Mouse (Mus musculus) thymus, postnatal 36 days (tissue): Measurements from ENCODE around the gene Foxr1.
"Not testable (repeated sequence)": the region's sequence is repeated elsewhere in the genome, so short reads cannot be mapped to it uniquely, and the experiment has no call there.

Experiments
- DNase-seq, 2 experiments: peaks; one replicate each; pipeline ENCODE4 v3.0.0; 2022; ENCODE audit warnings: mixed read lengths in 2 of 2

Gene Foxr1

DNA sequence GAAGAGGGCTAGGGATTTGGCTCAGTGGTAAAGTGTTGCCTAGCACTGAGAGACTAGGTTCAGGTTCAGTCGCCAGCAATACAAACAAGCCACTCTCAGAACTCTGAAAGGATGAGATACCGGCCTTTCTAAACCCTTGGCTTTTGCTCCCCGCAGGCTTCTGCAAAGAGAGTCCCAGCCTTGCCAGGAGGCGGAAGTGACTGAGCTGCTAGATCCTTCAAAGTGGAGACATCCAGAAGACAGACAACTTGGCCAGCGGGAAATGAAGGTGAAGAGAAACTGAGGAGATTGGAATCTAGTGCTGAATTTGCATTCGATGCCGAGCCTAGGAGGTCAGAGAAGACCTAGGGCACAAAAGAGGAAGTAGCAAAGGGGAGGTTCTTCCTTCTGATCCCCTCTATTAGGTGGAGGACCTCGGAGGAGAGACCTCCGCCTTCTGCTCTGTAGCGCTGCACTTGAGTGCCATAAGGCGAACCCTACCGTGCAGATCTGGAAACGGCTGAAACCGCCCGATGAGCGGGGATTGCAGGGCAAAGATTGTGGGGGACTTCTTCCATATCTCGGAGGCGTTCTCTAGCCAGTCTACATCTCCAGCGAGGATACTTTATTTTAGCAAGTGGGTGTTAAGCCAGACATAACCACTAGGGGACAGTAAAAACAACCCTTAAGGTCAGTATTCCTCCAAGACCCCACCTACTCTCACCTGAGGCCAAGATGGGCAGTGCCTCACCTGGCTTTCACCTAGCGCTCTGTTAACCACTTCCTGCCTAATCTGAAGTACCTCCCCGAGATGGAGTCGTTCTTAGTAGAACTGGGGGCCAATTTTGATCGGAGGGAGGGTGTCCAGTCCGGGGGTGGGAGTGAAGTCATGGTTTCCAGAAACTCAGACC is 36.6 kb upstream of the Foxr1 start:
- DNase-seq = peak; percentile 33 to 43

GRCm38 (mm10) chr9:44475936-44476335 is 35.0 kb upstream of the Foxr1 start:
- DNase-seq = peak in 1 of 2 experiments; percentile 10

GRCm38 (mm10) chr9:44474327-44474726 is 33.4 kb upstream of the Foxr1 start:
- DNase-seq = no peak

DNA sequence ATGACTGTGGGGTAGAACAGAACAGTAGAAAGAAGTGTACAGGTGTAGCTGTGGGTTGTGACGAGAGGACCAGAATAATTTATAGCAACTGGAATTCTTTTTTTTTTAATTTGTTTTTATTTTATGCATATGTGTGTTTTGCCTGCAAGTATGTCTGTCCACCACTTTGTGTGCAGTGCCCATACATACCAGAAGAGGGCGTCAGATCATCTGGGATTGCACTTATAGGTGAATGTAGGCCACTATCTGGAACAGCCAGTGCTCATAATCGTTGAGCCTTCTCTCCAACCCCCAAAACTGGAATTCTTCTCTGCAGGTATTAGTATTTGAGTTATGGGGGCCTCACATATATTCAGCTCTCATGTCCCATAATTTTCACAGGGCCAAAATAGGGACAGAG is 32.2 kb upstream of the Foxr1 start:
- no peak for DNase-seq

GRCm38 (mm10) chr9:44468800-44469199 is 27.9 kb upstream of the Foxr1 start:
- DNase-seq = no peak

- no peak for DNase-seq
Measured at GRCm38 (mm10) chr9:44468224-44468623, 27.3 kb upstream of the Foxr1 start.

- DNase-seq = no peak
Measured at GRCm38 (mm10) chr9:44461950-44462349, 21.0 kb upstream of the Foxr1 start.

GRCm38 (mm10) chr9:44457035-44457742 is 16.3 kb upstream of the Foxr1 start:
- DNase-seq = no peak

GRCm38 (mm10) chr9:44454891-44455220 is 13.9 kb upstream of the Foxr1 start, which contains the start of gene Upk2:
TSS of gene Upk2 (minus strand) at chr9:44454976.
- no peak for DNase-seq

GRCm38 (mm10) chr9:44454132-44454890 is 13.4 kb upstream of the Foxr1 start:
- DNase-seq = peak; percentile 79 to 83

GRCm38 (mm10) chr9:44450387-44450786 is 9.5 kb upstream of the Foxr1 start:
- peak; percentile 13 to 19 for DNase-seq

DNA sequence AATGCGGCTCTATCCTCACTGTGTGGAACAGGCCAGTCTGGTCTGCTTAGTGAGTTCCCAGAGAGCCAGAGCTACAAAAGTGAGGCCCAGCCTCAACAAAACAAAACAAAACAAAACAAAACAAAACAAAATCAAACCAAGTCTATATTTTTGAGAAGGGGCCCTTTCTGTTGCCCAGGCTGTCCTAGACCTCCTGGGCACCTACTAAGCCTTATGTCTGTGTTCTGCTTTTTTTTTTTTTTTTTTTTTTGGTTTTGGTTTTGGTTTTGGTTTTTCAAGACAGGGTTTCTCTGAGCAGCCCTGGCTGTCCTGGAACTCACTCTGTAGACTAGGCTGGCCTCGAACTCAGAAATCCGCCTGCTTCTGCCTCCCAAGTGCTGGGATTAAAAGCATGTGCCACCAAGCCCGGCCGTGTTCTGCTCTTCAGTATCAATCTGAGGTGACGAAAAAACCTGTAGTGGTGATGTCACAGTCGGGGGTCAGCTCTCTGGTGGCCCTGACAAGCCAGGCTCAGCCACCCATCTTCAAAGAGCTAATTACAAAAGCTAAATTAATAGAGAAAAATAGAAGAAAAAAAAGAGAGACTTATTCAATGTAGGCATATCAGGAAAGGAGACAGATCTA is 3.6 kb upstream of the Foxr1 start:
- not testable (repeated sequence) for DNase-seq

DNA sequence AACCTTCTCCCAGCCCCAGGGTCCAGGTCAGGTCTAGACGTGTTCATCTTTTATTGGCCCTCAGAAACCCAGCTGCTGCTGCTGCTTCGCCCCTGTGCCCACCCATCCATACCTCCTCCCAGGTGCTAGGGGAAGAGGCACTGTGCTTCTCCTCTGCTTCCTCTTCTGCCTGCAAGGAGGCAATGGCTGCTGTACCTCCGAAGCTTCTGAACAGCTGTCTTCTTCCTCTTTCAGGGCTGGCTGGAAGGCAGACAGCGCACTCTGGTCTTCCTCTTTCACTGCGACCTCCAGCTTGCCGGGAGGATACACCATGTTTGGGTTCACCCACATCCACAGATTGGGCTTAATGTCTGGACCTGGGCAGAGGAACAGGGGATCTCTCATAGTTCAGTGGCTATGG is 5.2 kb downstream of the Foxr1 start:
- DNase-seq = no peak

DNA sequence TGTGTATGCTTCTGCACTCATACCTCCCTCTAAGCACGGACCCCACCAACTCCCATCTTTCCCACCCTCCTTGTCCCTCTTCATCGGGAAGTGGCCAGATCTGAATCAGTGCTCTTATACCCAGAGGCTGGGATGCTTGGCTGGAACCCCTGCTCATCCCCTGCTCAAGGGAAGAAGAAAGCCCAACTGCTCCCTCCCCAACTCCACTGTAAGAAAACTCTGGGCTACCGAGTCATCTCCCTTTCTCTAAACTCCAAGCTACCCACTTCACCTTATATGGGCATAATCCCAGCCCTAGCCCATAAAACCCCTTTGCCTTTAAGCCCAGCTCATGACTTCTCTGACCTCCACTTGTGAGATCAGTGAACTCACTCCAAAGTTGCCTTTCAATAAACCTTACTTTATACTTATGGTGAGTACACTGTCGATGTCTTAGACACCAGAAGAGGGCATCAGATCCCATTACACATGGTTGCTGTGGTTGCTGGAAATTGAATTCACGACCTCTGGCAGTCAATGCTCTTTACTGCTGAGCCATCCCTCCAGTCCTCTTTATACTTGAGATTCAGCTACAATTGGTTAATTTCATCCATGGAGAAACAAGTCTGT is 8.3 kb downstream of the Foxr1 start:
- no peak for DNase-seq

DNA sequence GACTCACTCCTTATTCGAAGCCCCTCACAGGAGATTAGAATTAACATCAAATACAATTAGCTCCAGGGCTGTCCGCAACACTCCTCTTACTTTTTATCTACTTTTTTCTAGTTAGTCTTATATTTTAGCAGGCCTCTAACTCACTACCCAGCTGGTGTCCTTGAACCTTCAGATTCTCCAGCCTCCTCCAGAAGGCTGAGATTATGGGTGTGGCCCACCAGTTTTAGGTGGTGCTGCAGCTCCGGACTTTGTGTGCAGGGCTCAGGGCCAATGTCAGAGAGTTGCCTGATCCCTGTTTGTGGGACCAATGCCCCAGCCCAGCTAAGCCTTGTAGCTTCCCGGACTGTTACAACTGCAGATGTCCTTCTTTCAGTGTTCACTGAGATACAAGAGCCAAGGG is 17.4 kb downstream of the Foxr1 start:
- no peak for DNase-seq

DNA sequence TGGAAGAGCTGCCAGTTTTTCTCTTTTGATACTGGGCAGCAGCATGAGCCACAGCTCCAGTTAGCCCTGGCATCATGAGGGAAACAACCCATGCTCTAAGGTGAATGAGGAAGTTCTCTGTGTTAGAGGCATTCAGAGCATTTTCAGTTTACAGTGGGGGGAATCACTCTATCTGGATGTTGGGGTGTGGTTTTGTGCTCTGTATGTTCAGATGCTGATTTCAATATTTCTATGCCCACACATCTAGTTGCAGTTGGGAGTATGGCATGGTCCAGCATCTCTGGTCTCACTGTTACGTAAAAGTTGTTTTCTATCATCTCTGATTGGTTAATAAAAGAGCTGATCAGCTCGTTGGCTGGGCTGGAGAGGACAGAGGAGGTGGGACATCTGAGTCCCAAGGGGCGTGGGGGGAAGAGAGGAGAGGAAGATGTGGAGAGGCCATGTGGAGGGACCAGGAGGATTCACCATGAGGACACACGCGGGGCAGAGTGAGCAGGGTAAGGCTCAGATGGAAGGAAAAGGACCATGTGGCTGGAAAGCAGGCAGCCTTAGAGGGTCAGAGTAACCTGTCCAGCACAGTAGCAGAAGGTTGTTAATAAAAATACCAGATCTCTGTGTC is 20.5 kb downstream of the Foxr1 start:
- DNase-seq = no peak

GRCm38 (mm10) chr9:44419730-44420129 is 21.2 kb downstream of the Foxr1 start:
- DNase-seq = not testable (repeated sequence)

- no peak for DNase-seq
Measured at GRCm38 (mm10) chr9:44418519-44419385, 22.2 kb downstream of the Foxr1 start, which contains the start of gene Ccdc84. TSS of gene Ccdc84 (minus strand) at chr9:44418569.

GRCm38 (mm10) chr9:44417892-44418363 is 23.0 kb downstream of the Foxr1 start:
- DNase-seq = peak; percentile 90 to 92

GRCm38 (mm10) chr9:44417156-44417891 is 23.6 kb downstream of the Foxr1 start:
- no peak for DNase-seq
